Comparison of ENCODE assay signal across 13 mouse cellular contexts in genomic region chr9:119925120-119925657, GRCm38 (mm10). TPM values are rescaled to one million over a fixed set of nuclear protein-coding genes. Genes with fewer than 3 reads are reported as not detected.
DNase-seq lines count a peak whose midpoint lies in the region; ATAC-seq lines count a peak whose summit lies in the region.
"Had no signal": no experiment of that assay in that cellular context is flagged by ENCODE, and none has a peak within 500 bp of the region (broad histone marks: within the 10 kb centered on the region; RNA-seq: fewer than 3 reads in every experiment).

No protein-coding gene starts in this region.

- H3K36me3 ChIP-seq in intestine, embryonic 16.5 days (ENCODE audit: control insufficient read depth, insufficient read depth, low read length) = peaks cover 27% of the 10 kb centered on the region
- peaks cover 68% of the 10 kb centered on the region for H3K36me3 ChIP-seq in lung, embryonic 15.5 days
- peaks cover 16% of the 10 kb centered on the region for H3K36me3 ChIP-seq in heart, embryonic 11.5 days (ENCODE audit: control insufficient read depth, insufficient read depth, low read length)

- peak overlapping the region; percentile 41 for H3K27ac ChIP-seq in intestine, embryonic 16.5 days (ENCODE audit: low read length)
- H3K27ac ChIP-seq in lung, embryonic 15.5 days = peak overlapping the region; percentile 94
- no peak overlapping the region for H3K27ac ChIP-seq in heart, embryonic 11.5 days (ENCODE audit: low read depth, low read length)
- H3K27ac ChIP-seq: limb, embryonic 12.5 days; midbrain, embryonic 15.5 days; neural tube, embryonic 15.5 days had no signal

- DNase-seq in adrenal gland, adult 2 months = peak; percentile 40
- DNase-seq in adrenal gland, adult 8-10 months = no peak
- DNase-seq in urinary bladder, adult 18-20 months (ENCODE audit: low spot score in 2 of 2) = no peak
- no peak for DNase-seq in retina, embryonic 14.5 days (ENCODE audit: low spot score)
- DNase-seq: heart, adult 11 months; heart, postnatal 4 days had no signal

- no peak overlapping the region for H3K4me3 ChIP-seq in intestine, embryonic 16.5 days (ENCODE audit: low read length)
- H3K4me3 ChIP-seq in lung, embryonic 15.5 days = no peak overlapping the region
- no peak overlapping the region for H3K4me3 ChIP-seq in heart, embryonic 11.5 days (ENCODE audit: low read depth, low read length)
- H3K4me3 ChIP-seq: limb, embryonic 12.5 days; midbrain, embryonic 15.5 days; neural tube, embryonic 15.5 days had no signal

- H3K4me1 ChIP-seq in intestine, embryonic 16.5 days (ENCODE audit: control insufficient read depth, insufficient read depth, low read length) = peaks cover 3% of the 10 kb centered on the region; the same call in 1 of the 2 replicates
- H3K4me1 ChIP-seq in lung, embryonic 15.5 days = peaks cover 25% of the 10 kb centered on the region
- no peaks in the 10 kb centered on the region for H3K4me1 ChIP-seq in heart, embryonic 11.5 days (ENCODE audit: control insufficient read depth, insufficient read depth, low read length)
- H3K4me1 ChIP-seq: limb, embryonic 12.5 days; midbrain, embryonic 15.5 days; neural tube, embryonic 15.5 days had no signal

- H3K9me3 ChIP-seq in intestine, embryonic 16.5 days (ENCODE audit: control insufficient read depth, low read length) = no peaks in the 10 kb centered on the region
- H3K9me3 ChIP-seq in lung, embryonic 15.5 days = no peaks in the 10 kb centered on the region
- no peaks in the 10 kb centered on the region for H3K9me3 ChIP-seq in heart, embryonic 11.5 days (replicated peaks; ENCODE audit: control insufficient read depth, low read length)
- H3K9me3 ChIP-seq: limb, embryonic 12.5 days; midbrain, embryonic 15.5 days; neural tube, embryonic 15.5 days had no signal

- WGBS in intestine, embryonic 16.5 days = 85% methylated on average over 16 of the region's 16 CpGs
- 58% methylated on average over 16 of the region's 16 CpGs for WGBS in lung, embryonic 15.5 days
- 89% methylated on average over 16 of the region's 16 CpGs for WGBS in heart, embryonic 11.5 days (ENCODE audit: insufficient replicate concordance)

- no peak for ATAC-seq in intestine, embryonic 16.5 days
- peak; percentile 56; the same call in 1 of the 2 replicates for ATAC-seq in lung, embryonic 15.5 days (ENCODE audit: borderline replicate concordance, extremely low read depth, low FRiP score, low TSS enrichment)
- ATAC-seq in monocyte, adult 5-6 weeks (replicated peaks; ENCODE audit: insufficient number of reproducible peaks, low FRiP score, low TSS enrichment, poor library complexity, severe bottlenecking) = peak; percentile 57; the same call in 1 of the 2 replicates
- ATAC-seq in heart, embryonic 11.5 days (replicated peaks; ENCODE audit: insufficient number of reproducible peaks, low FRiP score, low TSS enrichment) = no peak
- ATAC-seq: midbrain, embryonic 15.5 days had no signal

- H3K27me3 ChIP-seq in intestine, embryonic 16.5 days (replicated peaks; ENCODE audit: control insufficient read depth, insufficient read depth, low read length) = no peaks in the 10 kb centered on the region
- H3K27me3 ChIP-seq in lung, embryonic 15.5 days = no peaks in the 10 kb centered on the region
- no peaks in the 10 kb centered on the region for H3K27me3 ChIP-seq in heart, embryonic 11.5 days (ENCODE audit: control insufficient read depth, insufficient read depth, low read length)
- H3K27me3 ChIP-seq: limb, embryonic 12.5 days; midbrain, embryonic 15.5 days; neural tube, embryonic 15.5 days had no signal

- no peak overlapping the region for H3K9ac ChIP-seq in intestine, embryonic 16.5 days (ENCODE audit: low read depth, low read length)
- H3K9ac ChIP-seq in lung, embryonic 15.5 days = no peak overlapping the region
- H3K9ac ChIP-seq in heart, embryonic 11.5 days (ENCODE audit: low read depth, low read length) = no peak overlapping the region
- H3K9ac ChIP-seq: limb, embryonic 12.5 days; midbrain, embryonic 15.5 days; neural tube, embryonic 15.5 days had no signal

- H3K4me2 ChIP-seq in intestine, embryonic 16.5 days (ENCODE audit: low read depth, low read length) = no peak overlapping the region
- H3K4me2 ChIP-seq in lung, embryonic 15.5 days = peak overlapping the region; percentile 38; the same call in 1 of the 2 replicates
- no peak overlapping the region for H3K4me2 ChIP-seq in heart, embryonic 11.5 days
- H3K4me2 ChIP-seq: limb, embryonic 12.5 days; midbrain, embryonic 15.5 days; neural tube, embryonic 15.5 days had no signal

RNA-seq across cellular contexts. Expression of gene Gorasp1, which starts 12.2 kb away (rescaled TPM):
- 10 to 100 TPM; 15.1 to 31.9 TPM for total RNA-seq in adrenal gland, adult 2 months (2021)
- 26.6 and 30.5 TPM in 2 replicates for polyA plus RNA-seq in adrenal gland, adult 2 months (2012; rRNA removed)
- 10 to 100 TPM; 31.7 to 45.8 (median 42.3) TPM for total RNA-seq in adrenal gland, adult 8-10 months (2022)
- 39.3 and 39.5 TPM in 2 replicates for polyA plus RNA-seq in intestine, embryonic 16.5 days (2015; fragmentation: Nextera tagmentation; extraction: Ambion mirVana)
- polyA plus RNA-seq in lung, embryonic 15.5 days (2015; fragmentation: Nextera tagmentation; extraction: Ambion mirVana) = 31.1 and 35.6 TPM in 2 replicates
- total RNA-seq in monocyte, adult 5-6 weeks (2017) = 1.2 to 1.9 TPM (median 1.8 TPM) in 3 replicates
- polyA plus RNA-seq in heart, embryonic 11.5 days (2014; fragmentation: Nextera tagmentation; extraction: Ambion mirVana) = 18.0 and 20.3 TPM in 2 replicates

RNA-seq across cellular contexts. Expression of gene Ttc21a, which starts 12.2 kb away (rescaled TPM):
- total RNA-seq in adrenal gland, adult 2 months (2021) = under 1 TPM in 1 of 2 experiments, not detected in 1; 0.17 TPM
- 0.04 TPM in 2 replicates for polyA plus RNA-seq in adrenal gland, adult 2 months (2012; rRNA removed)
- under 1 TPM; 0.09 to 0.43 (median 0.28) TPM for total RNA-seq in adrenal gland, adult 8-10 months (2022)
- 0.04 TPM in 1 of 2 replicates, not detected in the other for polyA plus RNA-seq in intestine, embryonic 16.5 days (2015; fragmentation: Nextera tagmentation; extraction: Ambion mirVana)
- 0.67 and 1.1 TPM in 2 replicates for polyA plus RNA-seq in lung, embryonic 15.5 days (2015; fragmentation: Nextera tagmentation; extraction: Ambion mirVana)
- total RNA-seq in monocyte, adult 5-6 weeks (2017) = not detected in 3 replicates
- 0.23 and 0.37 TPM in 2 replicates for polyA plus RNA-seq in heart, embryonic 11.5 days (2014; fragmentation: Nextera tagmentation; extraction: Ambion mirVana)

RNA-seq across cellular contexts. Expression of gene Wdr48, which starts 30.5 kb away (rescaled TPM):
- total RNA-seq in adrenal gland, adult 2 months (2021) = 10 to 100 TPM; 48.1 to 50.7 TPM
- 26.6 and 30.7 TPM in 2 replicates for polyA plus RNA-seq in adrenal gland, adult 2 months (2012; rRNA removed)
- 10 to 100 TPM; 44.9 to 69.9 (median 57.6) TPM for total RNA-seq in adrenal gland, adult 8-10 months (2022)
- 34.0 and 36.7 TPM in 2 replicates for polyA plus RNA-seq in intestine, embryonic 16.5 days (2015; fragmentation: Nextera tagmentation; extraction: Ambion mirVana)
- polyA plus RNA-seq in lung, embryonic 15.5 days (2015; fragmentation: Nextera tagmentation; extraction: Ambion mirVana) = 53.3 and 54.1 TPM in 2 replicates
- total RNA-seq in monocyte, adult 5-6 weeks (2017) = 34.3 to 58.8 TPM (median 53.3 TPM) in 3 replicates
- 39.9 and 49.5 TPM in 2 replicates for polyA plus RNA-seq in heart, embryonic 11.5 days (2014; fragmentation: Nextera tagmentation; extraction: Ambion mirVana)

RNA-seq across cellular contexts. Expression of gene Csrnp1, which starts 59.3 kb away (rescaled TPM):
- total RNA-seq in adrenal gland, adult 2 months (2021) = 10 to 100 TPM; 18.7 to 26.5 TPM
- polyA plus RNA-seq in adrenal gland, adult 2 months (2012; rRNA removed) = 45.6 and 51.3 TPM in 2 replicates
- 10 to 100 TPM in 3 of 4 experiments, 1 to 10 TPM in 1; 7.7 to 69.5 (median 16.0) TPM for total RNA-seq in adrenal gland, adult 8-10 months (2022)
- polyA plus RNA-seq in intestine, embryonic 16.5 days (2015; fragmentation: Nextera tagmentation; extraction: Ambion mirVana) = 5.0 and 5.1 TPM in 2 replicates
- polyA plus RNA-seq in lung, embryonic 15.5 days (2015; fragmentation: Nextera tagmentation; extraction: Ambion mirVana) = 8.2 and 8.7 TPM in 2 replicates
- total RNA-seq in monocyte, adult 5-6 weeks (2017) = 46.8 to 67.3 TPM (median 52.6 TPM) in 3 replicates
- polyA plus RNA-seq in heart, embryonic 11.5 days (2014; fragmentation: Nextera tagmentation; extraction: Ambion mirVana) = 3.3 and 4.2 TPM in 2 replicates

Comparison
In these comparisons a context has a peak if more than half of its experiments do, and no peak if none do; other contexts are left out.
1. ATAC-seq: peak in lung, embryonic 15.5 days (single experiment) and monocyte, adult 5-6 weeks (single experiment); none in intestine, embryonic 16.5 days (single experiment) and heart, embryonic 11.5 days (single experiment).